Mouse (Mus musculus) forebrain, postnatal 0 days (tissue): ENCODE data around the gene Gm20425. TPM values are rescaled to one million over a fixed set of nuclear protein-coding genes. Genes with fewer than 3 reads are reported as not detected.

Experiments used
- ATAC-seq: fragments of 200-750 bp; cut with Nextera tagmentation; 2 replicates; pipeline ENCODE4 v1.8.0; 2017; ENCODE audit warnings: mild to moderate bottlenecking, moderate library complexity
- DNase-seq: peaks from one replicate; pipeline ENCODE4 v3.0.0-alpha.2; 2015
- H3K27ac ChIP-seq: fragments of 300-500 bp; sonication (generic); 2 replicates; pipeline ENCODE4 v1.5.1; 2014; ENCODE audit warnings: low read depth, mild to moderate bottlenecking, antibody characterized with exemption, low read length, moderate library complexity, mixed read lengths
- H3K27me3 ChIP-seq: fragments of 300-500 bp; sonication (generic); 2 replicates; pipeline ENCODE4 v1.6.1; 2014; ENCODE audit warnings: mild to moderate bottlenecking, low read length, mixed read lengths; ENCODE audit not compliant: insufficient read depth
- H3K36me3 ChIP-seq: fragments of 300-500 bp; sonication (generic); 2 replicates; pipeline ENCODE4 v1.6.1; 2014; ENCODE audit warnings: mild to moderate bottlenecking, moderate library complexity; ENCODE audit not compliant: insufficient read depth
- H3K4me1 ChIP-seq: fragments of 300-500 bp; sonication (generic); 2 replicates; pipeline ENCODE4 v1.6.1; 2014; ENCODE audit warnings: antibody characterized with exemption; ENCODE audit not compliant: insufficient read depth
- H3K4me2 ChIP-seq: fragments of 300-500 bp; sonication (generic); 2 replicates; pipeline ENCODE4 v1.6.1; 2014; ENCODE audit warnings: low read depth, mild to moderate bottlenecking, moderate library complexity
- H3K4me3 ChIP-seq: fragments of 300-500 bp; sonication (generic); 2 replicates; pipeline ENCODE4 v1.5.1; 2014; ENCODE audit warnings: low read depth, low read length, mixed read lengths
- H3K9ac ChIP-seq: fragments of 300-500 bp; sonication (generic); 2 replicates; pipeline ENCODE4 v1.6.1; 2014; ENCODE audit warnings: mild to moderate bottlenecking
- H3K9me3 ChIP-seq: fragments of 300-500 bp; sonication (generic); 2 replicates; pipeline ENCODE4 v1.6.1; 2016; ENCODE audit warnings: low read length
- CTCF ChIP-seq: sonication (generic); IDR thresholded peaks from 2 replicates; pipeline ENCODE4 v1.5.1; 2016; ENCODE audit warnings: antibody characterized with exemption, control low read depth, low read depth
- WGBS: fragments of 180-500 bp; shearing (Covaris S2); extraction: QIAGEN DNeasy Blood & Tissue Kit; methylation state at CpG from one replicate; pipeline ENCODE4 v1.1.7; 2014; 5-methylcytosine and 5-hydroxymethylcytosine counted together
- polyA plus RNA-seq: library from polyadenylated mRNA; unstranded; fragments of >200 nt; fragmentation: Nextera tagmentation; extraction: Ambion mirVana; gene quantifications from 2 replicates; pipeline ENCODE4 v1.2.1, GENCODE M21; 2015
- total RNA-seq: library from RNA; depleted of rRNA; stranded (reverse); fragments of >200 nt; gene quantifications from 2 replicates; pipeline ENCODE4 v1.2.3, GENCODE M21; 2014

Gene Gm20425
- total and polyA plus RNA-seq, 2 experiments from 2014 or later = 3.7 TPM; not detected in 1

DNA sequence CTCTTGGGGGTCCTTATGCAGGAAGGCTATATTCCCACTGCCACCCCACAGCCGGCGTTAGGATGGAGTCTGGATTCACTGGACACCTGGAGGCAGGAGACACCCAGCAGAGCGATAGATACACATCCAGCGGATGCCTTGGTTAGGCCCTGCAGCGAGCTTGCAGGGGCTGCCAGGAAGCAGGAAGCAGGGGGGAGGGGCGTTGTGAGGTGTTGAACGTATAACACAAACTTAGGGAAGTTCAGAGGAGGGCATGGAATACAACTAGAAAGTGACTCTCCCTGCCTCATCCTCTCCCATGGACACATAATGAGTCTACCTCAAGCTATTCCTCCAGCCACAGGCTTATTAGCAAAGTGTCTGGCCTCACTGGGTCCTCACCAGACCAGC lies 2.9 kb upstream of the Gm20425 start:
- Histone ChIP-seq H3K36me3 (no peaks in the 10 kb centered on the region), H3K4me3 (no peak overlapping the region), H3K27me3 (no peaks in the 10 kb centered on the region), H3K9ac (no peak overlapping the region), H3K4me1 (no peaks in the 10 kb centered on the region), H3K9me3 (no peaks in the 10 kb centered on the region), H3K27ac (no peak overlapping the region), H3K4me2 (no peak overlapping the region)
- DNase-seq (no peak), ATAC-seq (no peak)
- WGBS = 82% methylated on average over 7 of the region's 7 CpGs
- no peak for TF ChIP-seq CTCF

GRCm38 (mm10) chr9:103232232-103233005 lies 2.3 kb upstream of the Gm20425 start:
- H3K4me3 ChIP-seq = no peak overlapping the region
- 88% methylated on average over 7 of the region's 7 CpGs for WGBS
- no peaks in the 10 kb centered on the region for H3K9me3 ChIP-seq
- ATAC-seq = no peak
- no peak overlapping the region for H3K27ac ChIP-seq
- H3K4me2 ChIP-seq = no peak overlapping the region
- DNase-seq = no peak
- no peaks in the 10 kb centered on the region for H3K36me3 ChIP-seq
- H3K27me3 ChIP-seq = no peaks in the 10 kb centered on the region
- no peak overlapping the region for H3K9ac ChIP-seq
- H3K4me1 ChIP-seq = no peaks in the 10 kb centered on the region
- no peak for TF ChIP-seq CTCF

GRCm38 (mm10) chr9:103229037-103229867 lies 855 bp downstream of the Gm20425 start:
- WGBS = 92% methylated on average over 15 of the region's 15 CpGs
- Histone ChIP-seq H3K4me3 (no peak overlapping the region), H3K4me2 (no peak overlapping the region), H3K9ac (no peak overlapping the region), H3K27me3 (no peaks in the 10 kb centered on the region), H3K4me1 (no peaks in the 10 kb centered on the region), H3K36me3 (no peaks in the 10 kb centered on the region), H3K9me3 (no peaks in the 10 kb centered on the region), H3K27ac (no peak overlapping the region)
- ATAC-seq = no peak
- TF ChIP-seq CTCF = no peak
- DNase-seq = no peak

GRCm38 (mm10) chr9:103228370-103229003 lies 1.6 kb downstream of the Gm20425 start:
- Histone ChIP-seq H3K9ac (no peak overlapping the region), H3K27ac (no peak overlapping the region), H3K4me2 (no peak overlapping the region), H3K36me3 (no peaks in the 10 kb centered on the region), H3K9me3 (no peaks in the 10 kb centered on the region), H3K4me3 (no peak overlapping the region), H3K27me3 (no peaks in the 10 kb centered on the region), H3K4me1 (no peaks in the 10 kb centered on the region)
- 79% methylated on average over 13 of the region's 13 CpGs for WGBS
- TF ChIP-seq CTCF = no peak
- no peak for ATAC-seq
- no peak for DNase-seq

- no peaks in the 10 kb centered on the region for H3K4me1 ChIP-seq
- no peak for ATAC-seq
- H3K36me3 ChIP-seq = no peaks in the 10 kb centered on the region
- no peak overlapping the region for H3K9ac ChIP-seq
- no peak overlapping the region for H3K4me2 ChIP-seq
- no peaks in the 10 kb centered on the region for H3K27me3 ChIP-seq
- H3K4me3 ChIP-seq = no peak overlapping the region
- 94% methylated on average over 16 of the region's 16 CpGs for WGBS
- H3K9me3 ChIP-seq = no peaks in the 10 kb centered on the region
- no peak for TF ChIP-seq CTCF
- no peak for DNase-seq
- H3K27ac ChIP-seq = no peak overlapping the region
These were observed 2.3 kb downstream of the Gm20425 start for GRCm38 (mm10) chr9:103227760-103228159.

DNA sequence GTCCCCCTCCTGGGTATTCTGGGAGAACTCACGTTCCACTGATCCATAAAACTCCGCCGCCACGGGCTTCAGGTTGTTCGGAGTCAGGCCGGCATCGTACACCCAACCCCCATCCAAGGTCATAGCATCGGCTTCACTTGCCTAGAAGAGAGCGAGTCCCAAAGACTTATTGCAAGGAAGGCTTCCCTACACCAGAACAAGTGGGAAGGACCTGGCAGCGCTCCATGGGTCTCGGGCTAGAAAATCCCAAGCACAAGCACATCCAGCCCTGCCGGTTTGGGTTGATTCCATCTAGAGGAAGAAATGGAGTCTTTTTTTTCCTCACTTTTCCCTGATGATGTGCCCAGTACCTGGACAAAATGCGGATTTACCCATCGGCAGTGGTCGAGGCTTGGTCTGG lies 3.3 kb downstream of the Gm20425 start:
- H3K9ac ChIP-seq = no peak overlapping the region
- ATAC-seq (no peak), DNase-seq (no peak)
- no peaks in the 10 kb centered on the region for H3K27me3 ChIP-seq
- H3K4me1 ChIP-seq = no peaks in the 10 kb centered on the region
- no peak overlapping the region for H3K4me3 ChIP-seq
- H3K4me2 ChIP-seq = no peak overlapping the region
- no peak overlapping the region for H3K27ac ChIP-seq
- 94% methylated on average over 15 of the region's 15 CpGs for whole genome bisulfite sequencing
- H3K36me3 ChIP-seq = no peaks in the 10 kb centered on the region
- TF ChIP-seq CTCF = no peak
- H3K9me3 ChIP-seq = no peaks in the 10 kb centered on the region

DNA sequence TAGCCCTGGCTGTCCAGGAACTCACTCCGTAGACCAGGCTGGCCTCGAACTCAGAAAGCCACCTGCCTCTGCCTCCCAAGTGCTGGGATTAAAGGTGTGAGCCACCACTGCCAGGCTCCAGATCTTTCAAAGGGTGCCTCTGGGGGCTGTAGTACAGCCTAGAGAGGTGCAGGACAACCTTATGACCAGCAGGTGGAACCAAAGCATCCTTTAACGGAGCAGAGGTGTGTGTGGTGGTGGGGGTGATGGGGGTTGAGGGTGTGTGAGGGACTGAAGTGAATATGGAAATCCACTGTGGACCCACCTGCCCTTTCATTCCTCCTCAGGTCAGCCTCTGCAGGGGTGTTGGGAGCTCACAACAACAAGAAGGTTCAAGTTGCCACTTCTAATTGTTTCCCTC lies 4.6 kb downstream of the Gm20425 start:
- no peak overlapping the region for H3K9ac ChIP-seq
- peak; percentile 61 for TF ChIP-seq CTCF
- DNase-seq (no peak), ATAC-seq (no peak)
- H3K36me3 ChIP-seq = no peaks in the 10 kb centered on the region
- H3K27ac ChIP-seq = no peak overlapping the region
- H3K9me3 ChIP-seq = no peaks in the 10 kb centered on the region
- H3K4me3 ChIP-seq = no peak overlapping the region
- 72% methylated on average over 3 of the region's 3 CpGs for WGBS
- no peaks in the 10 kb centered on the region for H3K4me1 ChIP-seq
- H3K27me3 ChIP-seq = no peaks in the 10 kb centered on the region
- no peak overlapping the region for H3K4me2 ChIP-seq
